In the genomic region with DNA sequence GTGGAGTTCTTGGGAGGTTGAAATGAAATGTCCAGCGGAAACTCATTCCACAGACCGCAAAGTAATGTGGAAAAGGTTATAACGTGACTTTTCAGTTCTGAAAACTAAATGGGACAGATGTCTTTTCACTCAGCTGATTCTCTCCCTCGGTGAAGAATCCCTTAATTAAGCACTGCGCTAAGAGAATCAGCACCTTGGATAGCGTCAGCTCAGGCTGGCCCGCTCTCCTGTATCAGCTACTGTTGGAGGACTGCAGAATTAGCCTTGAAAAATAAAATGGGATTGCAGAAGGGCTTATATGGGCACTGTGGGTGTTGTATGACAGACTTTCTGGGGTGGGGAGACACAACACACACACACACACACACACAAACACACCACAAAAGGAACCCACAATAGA, we compare ENCODE assay signal across 11 mouse cellular contexts. TPM values are rescaled to one million over a fixed set of nuclear protein-coding genes. Genes with fewer than 3 reads are reported as not detected.
DNase-seq lines count a peak whose midpoint lies in the region; ATAC-seq and TF ChIP-seq lines count a peak whose summit lies in the region.
"Had no signal": no experiment of that assay in that cellular context is flagged by ENCODE, and none has a peak within 500 bp of the region (broad histone marks: within the 10 kb centered on the region; RNA-seq: fewer than 3 reads in every experiment).

No protein-coding gene starts in this region.

- no peak for DNase-seq in kidney, adult 8-10 months
- DNase-seq in CH12.LX (ENCODE audit: extremely low read depth) (peak; percentile 47), adipocyte (ENCODE audit: low spot score) (peak; percentile 71), MN1 (ENCODE audit: low spot score) (no peak)
- DNase-seq in limb, embryonic 10.5 days (ENCODE audit: low spot score) = peak; percentile 52
- DNase-seq in thymus, postnatal 25 days = no peak
- no peak for DNase-seq in gastrocnemius, postnatal 36 days

- no peaks in the 10 kb centered on the region for H3K36me3 ChIP-seq in kidney, embryonic 14.5 days (ENCODE audit: control insufficient read depth, insufficient read depth, low read length)
- no peaks in the 10 kb centered on the region for H3K36me3 ChIP-seq in CH12.LX (replicated peaks in 1 of 2; ENCODE audit: control insufficient read depth in 1 of 2, insufficient read depth in 1 of 2, low read length in 1 of 2)
- no peaks in the 10 kb centered on the region for H3K36me3 ChIP-seq in limb, embryonic 10.5 days
- H3K36me3 ChIP-seq: embryonic facial prominence, embryonic 13.5 days had no signal

- no peak for TF ChIP-seq POLR2A in CH12.LX (IDR thresholded peaks at IDR 0.05; ENCODE audit: low read depth, low read length)

- no peak overlapping the region for H3K9ac ChIP-seq in kidney, embryonic 14.5 days (ENCODE audit: low read depth, low read length)
- no peak overlapping the region for H3K9ac ChIP-seq in CH12.LX (ENCODE audit: insufficient read depth, low read depth)
- H3K9ac ChIP-seq: embryonic facial prominence, embryonic 13.5 days had no signal

- H3K79me2 ChIP-seq in CH12.LX (replicated peaks; ENCODE audit: control insufficient read depth, extremely low read depth, insufficient read depth, poor library complexity, severe bottlenecking) = no peaks in the 10 kb centered on the region

- 0 out of 2 replicates have a peak, but pooled peaks cover 5% of the 10 kb centered on the region for H3K4me1 ChIP-seq in kidney, embryonic 14.5 days (ENCODE audit: control insufficient read depth, insufficient read depth, low read length)
- peaks cover 2 to 24% of the 10 kb centered on the region in 2 experiments; a peak in 3 of 4 replicates for H3K4me1 ChIP-seq in CH12.LX (ENCODE audit: control insufficient read depth in 1 of 2, insufficient read depth in 2 of 2)
- H3K4me1 ChIP-seq in limb, embryonic 10.5 days = peaks cover 8% of the 10 kb centered on the region; the same call in 1 of the 2 replicates
- H3K4me1 ChIP-seq: embryonic facial prominence, embryonic 13.5 days had no signal

- dilution Hi-C loops in CH12.LX (cut with MboI; ENCODE audit: extremely low pct_ligation_motif_present, extremely low pct_unique_long_range_greater_than_20kb, low sequenced_read_pairs) = no loop called here

- H3K4me2 ChIP-seq in kidney, embryonic 14.5 days (replicated peaks; ENCODE audit: low read depth, low read length) = no peak overlapping the region
- H3K4me2 ChIP-seq in CH12.LX (ENCODE audit: insufficient read depth, low read depth, poor library complexity, severe bottlenecking) = no peak overlapping the region
- H3K4me2 ChIP-seq: embryonic facial prominence, embryonic 13.5 days had no signal

- ATAC-seq in kidney, embryonic 14.5 days (ENCODE audit: low FRiP score, low TSS enrichment) = 0 out of 2 replicates have a peak, but pooled peaks have one; percentile 58

- no peaks in the 10 kb centered on the region for H3K9me3 ChIP-seq in kidney, embryonic 14.5 days (ENCODE audit: control insufficient read depth, low read length)
- no peaks in the 10 kb centered on the region for H3K9me3 ChIP-seq in CH12.LX (replicated peaks; ENCODE audit: low read length)
- no peaks in the 10 kb centered on the region for H3K9me3 ChIP-seq in limb, embryonic 10.5 days (replicated peaks)
- H3K9me3 ChIP-seq: embryonic facial prominence, embryonic 13.5 days had no signal

- H3K27ac ChIP-seq in kidney, embryonic 14.5 days (ENCODE audit: low read depth, low read length) = no peak overlapping the region
- no peak overlapping the region for H3K27ac ChIP-seq in CH12.LX (ENCODE audit: insufficient read depth, low read depth)
- H3K27ac ChIP-seq in limb, embryonic 10.5 days = no peak overlapping the region
- H3K27ac ChIP-seq: embryonic facial prominence, embryonic 13.5 days had no signal

- TF ChIP-seq CTCF in CH12.LX (conservative IDR thresholded peaks at IDR 0.05 in 1 of 2, IDR thresholded peaks at IDR 0.05 in 1 of 2; ENCODE audit: low read depth in 2 of 2, low read length in 2 of 2) = no peak

- no peak for TF ChIP-seq EP300 in CH12.LX (IDR thresholded peaks at IDR 0.05; ENCODE audit: low read length)

- WGBS in kidney, embryonic 14.5 days = 13% methylated on average over 7 of the region's 7 CpGs
- 15% methylated on average over 7 of the region's 7 CpGs for WGBS in limb, embryonic 10.5 days

- H3K27me3 ChIP-seq in kidney, embryonic 14.5 days (ENCODE audit: control insufficient read depth, insufficient read depth, low read length) = peaks cover 18% of the 10 kb centered on the region
- H3K27me3 ChIP-seq in CH12.LX (replicated peaks) = no peaks in the 10 kb centered on the region
- peaks cover 28% of the 10 kb centered on the region for H3K27me3 ChIP-seq in limb, embryonic 10.5 days (ENCODE audit: low read depth, poor library complexity, severe bottlenecking)

- H3K4me3 ChIP-seq in kidney, embryonic 14.5 days (ENCODE audit: low read length) = no peak overlapping the region
- no peak overlapping the region for H3K4me3 ChIP-seq in CH12.LX (replicated peaks in 1 of 3; ENCODE audit: low read depth in 2 of 3, low read length in 2 of 3, poor library complexity in 1 of 3)
- H3K4me3 ChIP-seq in limb, embryonic 10.5 days = no peak overlapping the region
- H3K4me3 ChIP-seq: embryonic facial prominence, embryonic 13.5 days had no signal

- in situ Hi-C loops in CH12.LX (cut with MboI; ENCODE audit: low pct_ligation_motif_present, low pct_unique_long_range_greater_than_20kb, low sequenced_read_pairs) = loop anchor here (25.0 kb wide), 1 partner anchor 128 kb away; no protein-coding TSS in a partner anchor

- intact Hi-C loops in gastrocnemius, postnatal 36 days (cut with DNase I) = no loop called here

- no peak for TF ChIP-seq RAD21 in CH12.LX (IDR thresholded peaks at IDR 0.05; ENCODE audit: low read depth, low read length)

TF ChIP-seq in CH12.LX, 34 proteins besides CTCF, POLR2A, EP300 and RAD21:
- no peak for TF ChIP-seq MAX (IDR thresholded peaks at IDR 0.05; ENCODE audit: low read length)
- TF ChIP-seq ZMIZ1 (IDR thresholded peaks at IDR 0.05; ENCODE audit: low read depth, low read length) = no peak
- no peak for TF ChIP-seq TBP (conservative IDR thresholded peaks at IDR 0.05; ENCODE audit: low read depth, low read length)
- TF ChIP-seq MAFK (IDR thresholded peaks at IDR 0.05; ENCODE audit: insufficient replicate concordance, low read length) = no peak
- no peak for TF ChIP-seq NELFE (IDR thresholded peaks at IDR 0.05; ENCODE audit: low read depth, low read length)
- TF ChIP-seq USF1 (IDR thresholded peaks at IDR 0.05; ENCODE audit: low read depth, low read length) = no peak
- no peak for TF ChIP-seq POLR2AphosphoS2 (IDR thresholded peaks at IDR 0.05; ENCODE audit: low read depth, low read length)
- TF ChIP-seq MAZ (IDR thresholded peaks at IDR 0.05; ENCODE audit: low read depth, low read length) = no peak
- TF ChIP-seq ZKSCAN1 (IDR thresholded peaks at IDR 0.05; ENCODE audit: borderline replicate concordance, low read depth, low read length) = no peak
- TF ChIP-seq JUN (IDR thresholded peaks at IDR 0.05; ENCODE audit: insufficient read depth, low read depth, low read length) = no peak
- TF ChIP-seq MXI1 (IDR thresholded peaks at IDR 0.05; ENCODE audit: low read depth, low read length) = no peak
- TF ChIP-seq GABPA (IDR thresholded peaks at IDR 0.05; ENCODE audit: insufficient replicate concordance, low read depth, low read length) = no peak
- TF ChIP-seq USF2 (conservative IDR thresholded peaks at IDR 0.05; ENCODE audit: low read depth, low read length) = no peak
- TF ChIP-seq ZNF384 (IDR thresholded peaks at IDR 0.05; ENCODE audit: low read depth, low read length) = no peak
TF ChIP-seq in CH12.LX: peak in this region for 0.

RNA-seq across cellular contexts. Expression of a gene that starts 33.4 kb away (rescaled TPM):
- not detected in 2 replicates for polyA plus RNA-seq in kidney, embryonic 14.5 days (2014; fragmentation: Nextera tagmentation; extraction: Ambion mirVana)
- total RNA-seq in CH12.LX (2012; rRNA removed) (not detected in 2 replicates), CH12.LX (2014; rRNA removed) (not detected in 2 replicates)
- polyA plus RNA-seq in CH12.LX (2012; ENCODE audit: insufficient read length, low read depth) = not detected in 2 replicates
- not detected in 2 replicates for polyA plus RNA-seq in limb, embryonic 10.5 days (2016; fragmentation: Nextera tagmentation; extraction: Ambion mirVana)
- not detected for total RNA-seq in gastrocnemius, postnatal 36 days (2021)
- total RNA-seq: left cerebral cortex, adult 8-10 months had no signal
- polyA plus RNA-seq: embryonic facial prominence, embryonic 13.5 days; spleen, adult 2 months had no signal

RNA-seq across cellular contexts. Expression of a gene that starts 47.7 kb away (rescaled TPM):
- polyA plus RNA-seq in kidney, embryonic 14.5 days (2014; fragmentation: Nextera tagmentation; extraction: Ambion mirVana) = 0.13 TPM in 1 of 2 replicates, not detected in the other
- total RNA-seq in CH12.LX (2012; rRNA removed) (not detected in 2 replicates), CH12.LX (2014; rRNA removed) (not detected in 2 replicates)
- polyA plus RNA-seq in CH12.LX (2012; ENCODE audit: insufficient read length, low read depth) = 0.12 and 0.27 TPM in 2 replicates
- polyA plus RNA-seq in limb, embryonic 10.5 days (2016; fragmentation: Nextera tagmentation; extraction: Ambion mirVana) = 0.11 TPM in 1 of 2 replicates, not detected in the other
- not detected for total RNA-seq in gastrocnemius, postnatal 36 days (2021)
- total RNA-seq: left cerebral cortex, adult 8-10 months had no signal
- polyA plus RNA-seq: spleen, adult 2 months had no signal

RNA-seq across cellular contexts. Expression of a gene that starts 49.7 kb away (rescaled TPM):
- not detected in 2 replicates for polyA plus RNA-seq in kidney, embryonic 14.5 days (2014; fragmentation: Nextera tagmentation; extraction: Ambion mirVana)
- total RNA-seq in CH12.LX (2012; rRNA removed) = not detected in 2 replicates
- total RNA-seq in CH12.LX (2014; rRNA removed) = not detected in 2 replicates
- not detected in 2 replicates for polyA plus RNA-seq in CH12.LX (2012; ENCODE audit: insufficient read length, low read depth)
- polyA plus RNA-seq in limb, embryonic 10.5 days (2016; fragmentation: Nextera tagmentation; extraction: Ambion mirVana) = not detected in 2 replicates
- total RNA-seq in gastrocnemius, postnatal 36 days (2021) = not detected
- total RNA-seq: left cerebral cortex, adult 8-10 months had no signal
- polyA plus RNA-seq: embryonic facial prominence, embryonic 13.5 days had no signal

RNA-seq across cellular contexts. Expression of a gene that starts 57.3 kb away (rescaled TPM):
- polyA plus RNA-seq in kidney, embryonic 14.5 days (2014; fragmentation: Nextera tagmentation; extraction: Ambion mirVana) = 1.3 and 2.7 TPM in 2 replicates
- total RNA-seq in CH12.LX (2012; rRNA removed) = 32.2 and 39.6 TPM in 2 replicates
- 42.6 and 46.2 TPM in 2 replicates for total RNA-seq in CH12.LX (2014; rRNA removed)
- polyA plus RNA-seq in CH12.LX (2012; ENCODE audit: insufficient read length, low read depth) = 34.4 and 41.9 TPM in 2 replicates
- 0.63 and 1.5 TPM in 2 replicates for polyA plus RNA-seq in limb, embryonic 10.5 days (2016; fragmentation: Nextera tagmentation; extraction: Ambion mirVana)
- 1 to 10 TPM; 2.1 TPM for total RNA-seq in gastrocnemius, postnatal 36 days (2021)

Comparison
In these comparisons a context has a peak if more than half of its experiments do, and no peak if none do; other contexts are left out.
1. DNase-seq: peak in CH12.LX (single experiment), adipocyte (single experiment) and limb, embryonic 10.5 days (single experiment); none in kidney, adult 8-10 months (0 of 2), MN1 (single experiment), thymus, postnatal 25 days (single experiment) and gastrocnemius, postnatal 36 days (0 of 2).